Mouse (Mus musculus) neural tube, embryonic 10.5 days (tissue): ENCODE measurements around the gene Iqsec2.
"Not testable (repeated sequence)": the region's sequence is repeated elsewhere in the genome, so short reads cannot be mapped to it uniquely, and the experiment has no call there.

Experiments used
- DNase-seq: peaks from one replicate; pipeline ENCODE4 v3.0.0-alpha.2; 2017; ENCODE audit warnings: low spot score; ENCODE audit errors: extremely low spot score

Iqsec2 gene

DNA sequence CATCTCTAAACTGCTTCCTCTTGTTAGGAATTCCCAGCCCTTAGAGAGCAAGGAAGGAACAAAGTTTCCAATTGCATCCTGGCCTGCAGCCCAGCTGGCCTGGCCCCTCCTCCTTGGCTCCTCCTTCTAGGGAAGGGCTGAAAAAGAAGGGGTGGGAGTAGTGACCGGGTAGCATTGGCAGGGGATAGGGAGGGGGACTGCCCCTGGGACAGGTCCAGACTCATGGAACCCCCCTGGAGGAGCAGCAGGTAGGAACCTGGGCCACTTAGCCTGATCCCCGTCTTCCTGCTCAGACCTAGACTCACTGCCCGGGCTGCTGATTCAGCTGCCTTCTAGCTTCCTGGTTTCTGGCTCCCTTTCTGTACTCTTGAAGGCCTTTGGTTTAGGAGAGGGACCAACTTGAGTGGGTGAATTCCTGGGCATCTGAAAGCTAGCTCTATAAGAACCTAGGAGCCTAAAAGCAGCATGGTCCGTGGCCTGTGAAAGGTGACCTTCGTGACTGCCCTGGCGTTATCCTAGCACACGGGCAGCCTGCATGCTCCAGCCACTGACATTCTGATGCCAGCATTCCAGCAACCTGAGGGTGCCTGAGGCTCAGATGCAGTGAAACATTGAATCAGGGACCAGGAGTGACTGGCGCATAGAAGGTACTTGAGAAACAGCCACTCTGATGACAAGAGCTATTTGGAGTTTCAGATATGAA lies 34.9 kb downstream of the Iqsec2 start:
- no peak for DNase-seq

DNA sequence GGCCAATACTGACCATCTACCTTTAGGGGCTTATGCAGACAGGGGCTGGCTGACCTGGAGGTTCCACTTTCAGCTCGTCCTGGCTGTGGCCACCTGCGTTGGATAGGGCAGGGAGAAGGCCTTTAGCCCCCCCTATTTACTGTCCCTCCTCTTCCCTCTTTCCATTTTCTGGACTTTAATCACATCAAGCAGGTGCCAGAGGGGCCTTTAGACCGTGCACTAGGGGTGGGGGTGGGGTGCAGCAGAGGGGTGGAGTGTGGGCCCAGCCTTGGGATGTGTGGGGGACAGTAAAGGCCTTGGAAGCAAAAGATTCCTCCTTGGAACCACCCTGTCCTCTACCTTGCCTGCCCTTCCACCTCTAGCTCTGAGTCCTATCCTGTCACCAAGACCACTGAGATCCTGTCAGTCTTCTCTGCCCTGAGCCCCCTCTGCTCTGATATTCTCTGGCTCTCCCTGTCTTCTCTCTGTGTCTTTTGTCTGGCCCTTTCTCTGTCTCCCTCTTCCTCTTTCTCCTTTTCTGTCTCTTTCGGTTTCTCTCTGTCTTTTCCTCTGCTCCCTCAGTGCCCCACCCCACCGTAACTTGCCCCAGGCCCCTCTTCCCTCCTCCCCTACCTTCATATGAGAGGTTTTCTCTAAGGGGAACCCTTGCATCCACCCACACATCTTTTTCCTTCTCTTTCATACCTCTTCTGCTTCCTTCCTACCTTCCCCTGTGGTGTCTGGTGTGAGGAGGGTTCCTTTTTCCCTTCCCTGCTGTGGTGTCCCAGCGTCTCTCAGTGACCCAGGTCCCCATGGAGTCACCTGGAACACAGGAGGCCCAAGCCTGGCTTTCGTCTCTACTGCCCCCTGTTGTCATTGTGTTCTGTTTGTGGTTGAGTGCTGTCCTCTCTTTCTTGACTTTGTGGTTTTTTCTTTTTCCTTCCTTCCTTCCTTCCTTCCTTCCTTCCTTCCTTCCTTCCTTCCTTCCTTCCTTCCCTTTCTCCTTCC lies 35.9 kb downstream of the Iqsec2 start:
- DNase-seq, result no peak

DNA sequence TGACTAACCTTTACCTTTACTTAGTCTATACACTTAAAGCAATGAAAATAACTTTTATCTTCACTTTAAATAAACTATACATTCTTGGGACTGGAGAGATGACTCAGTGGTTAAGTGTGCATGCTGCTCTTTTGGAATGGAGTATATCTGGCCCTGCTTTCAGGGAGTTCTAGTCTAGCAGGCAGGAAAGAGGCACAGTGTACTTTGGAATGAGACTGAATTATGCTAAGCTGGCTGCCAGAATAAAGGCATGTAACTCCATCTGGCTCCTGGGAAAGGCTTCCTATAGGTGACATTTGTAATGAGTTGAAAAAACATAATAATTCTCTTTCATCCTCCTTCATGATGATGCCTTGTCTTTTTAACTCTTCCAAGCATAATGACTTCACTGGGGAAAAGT lies 43.1 kb downstream of the Iqsec2 start:
- DNase-seq, result no peak

DNA sequence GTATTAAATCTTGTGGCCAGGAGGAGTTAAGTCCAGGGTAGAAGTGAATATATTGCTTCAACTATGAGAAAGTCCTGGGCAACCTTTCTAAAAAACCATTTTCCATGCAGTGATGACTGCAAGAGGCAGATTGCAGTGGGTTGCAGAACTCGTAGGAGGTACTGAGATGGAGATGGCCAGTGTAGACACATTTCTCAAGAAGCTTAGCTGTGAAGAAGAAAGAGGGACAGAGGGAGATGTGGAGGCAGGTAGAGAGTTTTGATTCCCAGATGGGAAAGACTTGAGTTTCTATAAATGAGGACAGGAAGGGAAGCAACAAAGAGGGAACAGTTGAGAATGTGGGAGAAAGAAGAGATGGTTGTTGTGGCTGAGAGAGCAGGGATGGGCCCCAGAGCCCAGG lies 47.2 kb downstream of the Iqsec2 start:
- no peak for DNase-seq

DNA sequence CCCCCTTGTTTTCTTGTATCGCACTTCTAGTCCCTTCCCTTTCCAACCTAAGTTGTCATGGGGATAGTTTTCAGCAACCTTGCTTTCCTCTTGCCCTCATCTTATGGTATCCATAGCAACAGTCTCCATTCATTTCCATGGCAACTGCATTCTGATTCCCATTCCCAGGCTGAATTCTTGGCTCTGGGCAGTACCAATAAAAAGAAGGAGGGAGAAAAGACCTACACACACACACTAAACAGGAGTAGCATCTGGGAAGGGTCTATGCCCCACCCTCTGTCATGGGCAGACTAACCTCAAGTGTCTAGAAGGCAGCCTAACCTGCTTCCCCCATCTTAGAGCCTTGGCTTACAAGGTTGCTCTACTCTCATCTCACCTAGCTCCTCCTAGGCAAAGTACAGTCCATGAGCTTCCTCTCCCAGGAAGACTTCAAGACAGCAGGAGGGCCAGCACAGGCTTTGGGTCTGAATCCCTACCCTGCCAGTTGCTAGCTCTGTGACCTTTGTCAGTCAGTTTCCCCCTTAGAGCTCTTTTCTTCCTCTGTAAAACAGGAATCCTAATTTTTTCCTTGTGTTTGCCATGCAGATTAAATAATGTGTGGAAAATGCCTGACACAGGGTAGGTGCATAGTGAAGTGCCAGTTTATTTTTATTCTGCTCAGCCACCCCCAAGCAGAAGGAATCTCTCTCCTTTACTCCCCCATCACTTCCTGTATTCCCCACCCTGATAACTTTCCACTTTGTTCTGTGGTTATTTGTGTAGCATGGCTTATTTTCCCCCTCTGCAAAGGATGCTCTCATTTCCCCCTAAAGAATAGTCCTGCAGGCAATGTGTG lies 54.0 kb downstream of the Iqsec2 start:
- peak; percentile 21 for DNase-seq

DNA sequence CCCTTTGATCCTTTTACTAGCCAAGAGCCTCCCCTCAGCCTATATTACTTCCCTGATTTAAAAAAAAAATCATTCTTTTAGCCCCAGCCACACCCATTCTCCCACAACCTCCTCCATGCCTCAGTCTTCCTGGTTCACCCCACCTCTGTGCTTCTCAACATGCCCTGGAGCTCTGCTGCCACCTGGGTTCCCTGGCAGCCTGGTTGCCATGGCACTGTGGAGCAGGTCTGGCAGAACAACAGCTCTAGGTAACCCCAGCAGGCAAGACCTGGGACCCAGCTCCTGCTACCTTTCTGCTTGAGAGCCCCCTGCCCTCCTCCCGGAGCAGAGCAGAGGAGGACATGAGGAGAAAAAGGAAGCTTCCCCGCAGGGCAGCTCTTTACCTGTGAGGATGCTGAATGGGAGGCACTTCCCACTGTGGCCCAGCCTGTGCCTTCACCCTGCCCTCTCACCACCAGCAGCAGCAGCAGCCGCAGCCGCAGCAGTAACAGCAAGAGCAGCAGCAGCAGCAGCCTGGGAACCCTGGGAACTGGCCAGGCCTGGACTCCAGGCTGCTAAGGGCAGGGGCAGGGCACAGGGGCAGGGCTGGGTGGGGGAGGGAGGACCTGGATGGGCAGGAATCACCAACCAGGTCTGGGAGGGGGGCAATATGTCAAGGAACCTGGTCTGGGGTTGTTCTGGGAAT lies 57.8 kb downstream of the Iqsec2 start:
- DNase-seq, result no peak

DNA sequence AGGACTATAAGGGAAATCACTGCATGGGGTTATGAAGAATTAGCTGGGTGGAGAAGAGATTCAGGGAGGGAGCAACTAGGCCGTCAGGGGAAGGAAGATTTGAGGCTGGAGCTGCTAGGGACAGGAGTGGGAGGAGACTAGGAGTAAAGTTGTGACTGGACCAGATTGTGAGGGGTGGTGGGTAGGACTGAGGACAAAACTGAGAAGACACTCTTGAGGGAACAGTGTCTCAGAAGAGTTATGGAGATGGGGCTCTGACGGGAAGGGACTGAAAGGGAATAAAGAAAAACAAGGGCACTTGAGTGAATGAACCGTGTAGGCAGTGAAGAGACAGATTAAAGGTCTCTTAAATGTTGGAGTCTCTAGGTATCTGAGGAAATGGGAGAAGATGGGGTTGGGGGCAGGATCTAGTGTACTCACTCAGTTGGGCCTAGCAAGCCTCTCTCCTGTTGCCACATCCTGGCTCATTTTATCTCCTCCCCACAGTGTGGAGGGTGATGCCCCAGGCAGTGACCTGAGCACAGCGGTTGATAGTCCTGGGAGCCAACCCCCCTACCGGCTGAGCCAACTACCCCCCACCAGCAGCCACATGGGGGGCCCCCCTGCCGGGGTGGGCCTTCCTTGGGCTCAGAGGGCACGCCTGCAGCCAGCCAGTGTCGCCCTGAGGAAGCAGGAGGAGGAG lies 58.5 kb downstream of the Iqsec2 start:
- no peak for DNase-seq

DNA sequence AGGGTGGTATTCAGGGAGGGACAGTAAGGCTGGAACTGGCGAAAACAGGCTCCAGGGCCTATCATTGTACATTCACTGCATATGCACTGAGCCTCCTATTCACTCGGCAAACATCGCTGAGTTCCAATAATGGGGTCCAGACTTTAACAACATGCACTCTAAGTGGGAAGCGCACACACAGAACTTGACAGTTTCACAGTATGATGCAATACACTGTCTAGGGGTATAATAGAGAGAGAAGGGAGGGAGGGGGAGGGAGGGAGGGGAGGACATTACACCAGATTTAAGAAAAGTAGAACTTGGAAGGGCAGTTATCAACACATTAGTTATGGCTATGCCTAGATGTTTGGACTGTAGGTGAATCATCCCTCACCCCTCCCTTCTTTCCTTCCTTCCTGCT lies 59.2 kb downstream of the Iqsec2 start:
- DNase-seq, result no peak

DNA sequence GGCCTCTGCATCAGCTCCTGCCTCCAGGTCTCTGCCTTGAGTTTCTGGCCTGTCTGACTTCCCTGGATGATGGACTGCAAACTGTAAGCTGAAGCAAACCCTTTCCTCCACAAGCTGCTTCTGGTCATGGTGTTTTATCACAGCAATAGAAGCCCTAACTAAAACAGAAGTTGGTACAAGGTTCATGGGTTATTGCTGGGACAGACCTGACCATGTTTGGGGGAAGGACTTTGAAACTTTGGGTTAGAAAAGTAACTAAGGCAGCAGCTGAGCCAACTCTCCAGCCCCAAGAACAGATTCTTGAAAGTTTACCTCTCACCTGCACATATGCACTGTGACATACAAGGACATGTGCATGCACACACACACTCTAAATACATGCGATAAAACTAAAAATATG lies 61.4 kb downstream of the Iqsec2 start:
- no peak for DNase-seq

DNA sequence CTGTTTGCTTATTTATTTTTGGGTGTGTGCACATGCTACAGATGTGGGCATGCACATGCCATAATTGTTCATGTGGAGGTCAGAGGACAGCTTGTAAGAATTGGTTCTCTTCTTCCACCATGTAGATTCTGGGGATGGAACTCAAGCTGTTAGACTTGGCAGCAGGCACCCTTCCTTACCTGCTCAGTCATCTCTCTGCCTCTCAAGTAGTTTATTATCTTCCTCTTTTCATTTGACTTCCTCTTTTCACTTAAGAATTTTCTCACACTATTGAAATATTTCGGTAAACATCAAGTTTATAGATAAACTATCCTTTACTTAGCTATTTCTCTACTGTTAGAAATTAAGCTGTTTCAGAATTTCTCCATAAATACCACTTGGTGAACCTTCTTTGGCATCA lies 70.6 kb downstream of the Iqsec2 start:
- DNase-seq, result no peak

DNA sequence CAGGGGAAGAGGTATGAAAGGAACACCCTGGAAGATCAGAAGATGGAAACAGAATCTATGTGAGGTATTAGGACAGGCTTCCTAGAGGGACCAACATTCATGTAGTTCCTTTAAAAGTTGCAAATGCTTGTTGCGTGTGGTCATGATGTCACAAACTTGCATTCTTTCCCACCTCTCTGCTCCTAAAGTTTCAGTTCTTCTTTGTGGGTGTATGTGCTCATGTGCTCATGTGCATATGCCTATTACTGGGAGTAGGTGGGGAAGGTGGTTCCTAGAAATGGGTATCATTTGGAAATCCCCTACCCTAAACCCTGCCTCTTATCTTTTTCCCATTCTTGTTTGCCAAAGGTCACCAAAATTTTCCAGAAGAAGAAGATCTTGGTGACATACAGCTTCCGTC lies 74.5 kb downstream of the Iqsec2 start:
- DNase-seq, result no peak

DNA sequence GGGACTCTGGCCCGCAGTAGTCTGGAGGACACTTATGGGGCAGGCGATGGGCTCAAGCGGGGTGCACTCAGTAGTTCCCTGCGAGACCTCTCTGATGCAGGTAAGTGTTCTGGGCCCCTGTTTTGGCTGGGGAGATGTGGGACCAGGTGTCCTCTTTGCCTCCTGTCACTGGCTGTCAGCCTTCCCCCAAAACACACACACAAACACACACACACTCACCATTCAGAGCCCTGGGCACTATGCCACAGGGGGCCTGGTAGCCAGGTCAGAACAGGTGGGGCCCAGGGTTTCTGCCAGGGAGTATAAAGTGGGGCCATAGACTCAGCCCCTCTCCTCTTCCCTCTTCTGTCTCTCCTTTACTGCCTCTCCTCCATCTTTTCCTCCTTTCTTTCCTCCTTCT lies 77.7 kb downstream of the Iqsec2 start:
- no peak for DNase-seq

DNA sequence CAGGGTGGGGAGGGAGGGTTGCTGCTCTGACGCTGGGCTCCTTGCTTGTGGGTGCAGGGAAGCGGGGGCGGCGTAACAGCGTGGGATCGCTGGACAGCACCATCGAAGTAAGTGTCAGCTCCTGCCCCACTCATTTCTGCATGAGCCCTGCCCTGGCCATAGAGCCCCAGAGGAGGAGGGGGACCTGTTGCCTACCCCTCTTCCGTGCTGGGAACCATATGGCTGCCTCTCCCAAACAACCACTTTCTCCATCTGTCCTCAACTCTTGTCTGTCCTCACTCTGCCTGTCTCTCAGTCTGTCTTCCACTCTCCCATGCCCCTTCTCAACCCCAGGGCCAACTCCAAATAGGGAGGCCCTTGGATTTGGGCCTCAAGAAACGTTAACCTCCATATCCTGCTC lies 78.2 kb downstream of the Iqsec2 start:
- no peak for DNase-seq

DNA sequence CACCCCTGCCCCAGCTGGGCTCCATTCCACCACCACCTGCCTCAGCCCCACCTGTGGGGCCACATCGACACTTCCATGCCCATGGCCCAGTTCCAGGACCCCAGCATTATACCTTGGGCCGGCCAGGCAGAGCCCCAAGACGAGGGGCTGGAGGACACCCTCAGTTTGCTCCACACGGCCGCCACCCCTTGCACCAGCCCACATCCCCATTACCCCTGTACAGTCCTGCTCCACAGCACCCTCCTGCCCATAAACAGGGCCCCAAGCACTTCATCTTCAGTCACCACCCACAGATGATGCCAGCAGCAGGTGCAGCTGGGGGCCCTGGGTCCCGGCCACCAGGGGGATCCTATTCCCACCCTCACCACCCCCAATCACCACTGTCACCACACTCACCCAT lies 79.2 kb downstream of the Iqsec2 start:
- DNase-seq, result no peak

DNA sequence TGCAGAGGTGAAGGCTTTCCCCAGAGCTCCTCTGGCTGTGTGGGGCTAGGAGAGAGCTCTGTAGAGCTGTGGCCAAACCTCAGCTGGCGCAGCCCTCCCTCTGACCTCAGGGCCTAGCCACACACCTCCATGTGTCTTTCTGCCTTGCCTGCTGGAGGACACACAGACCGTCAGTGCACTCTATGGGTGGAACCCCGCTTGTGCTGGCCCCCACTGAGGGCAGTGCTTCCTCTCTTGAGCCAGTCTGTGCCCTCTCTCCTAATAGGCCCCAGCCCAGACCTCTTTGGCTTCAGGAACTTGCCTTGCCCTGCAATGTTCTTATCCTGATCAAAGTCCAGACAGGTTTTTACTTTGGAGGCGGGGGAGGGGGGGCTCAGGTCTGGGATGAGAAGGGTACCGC lies 80.2 kb downstream of the Iqsec2 start:
- no peak for DNase-seq

DNA sequence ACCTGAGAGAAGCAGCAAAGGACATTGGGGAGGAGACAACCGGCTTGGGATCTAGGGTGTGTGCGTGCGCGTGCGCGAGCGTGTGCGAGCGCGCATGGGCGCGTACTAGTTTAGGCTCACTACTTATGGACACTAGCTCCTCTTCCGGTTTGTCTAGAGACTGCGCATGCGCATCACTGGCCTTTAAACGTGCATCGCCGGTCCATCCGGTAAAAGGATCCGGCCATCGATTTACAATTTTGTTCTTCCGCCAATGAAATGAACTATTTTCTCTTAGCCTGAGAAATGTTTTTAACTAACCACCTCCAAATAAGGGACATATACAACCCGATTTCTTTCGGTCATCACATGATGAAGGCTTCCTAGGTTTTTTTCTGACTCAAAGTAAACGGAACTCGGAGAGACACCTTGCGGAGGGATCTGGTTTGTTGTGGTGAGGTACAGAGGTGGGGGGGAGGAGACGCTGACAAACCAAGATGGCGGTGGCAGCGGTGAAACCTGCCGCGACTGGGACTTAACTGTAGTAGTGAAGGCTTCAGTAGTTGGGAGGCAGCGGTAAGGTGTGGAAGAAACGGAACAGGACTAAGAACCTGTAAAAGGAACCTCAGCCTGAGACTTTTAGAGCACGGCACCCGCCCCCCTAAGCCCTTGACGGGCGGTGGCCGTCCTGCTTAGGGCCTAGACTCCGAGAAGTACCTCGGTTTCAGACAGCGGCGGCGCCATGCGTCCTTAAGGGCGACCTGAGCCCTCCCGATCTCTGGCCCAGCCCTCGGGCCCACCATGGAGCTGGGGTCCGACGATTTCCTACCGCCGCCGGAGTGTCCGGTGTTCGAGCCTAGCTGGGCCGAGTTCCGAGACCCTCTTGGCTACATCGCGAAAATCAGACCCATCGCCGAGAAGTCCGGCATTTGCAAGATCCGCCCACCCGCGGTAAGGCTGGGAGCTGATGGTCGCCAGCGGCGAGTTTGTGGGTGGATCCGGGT lies 89.0 kb downstream of the Iqsec2 start, which contains the start of gene Kdm5c:
Gene Kdm5c, plus strand, starts transcription at position 240 of the 983 bp plus-strand sequence.
- DNase-seq, result peak; percentile 91

DNA sequence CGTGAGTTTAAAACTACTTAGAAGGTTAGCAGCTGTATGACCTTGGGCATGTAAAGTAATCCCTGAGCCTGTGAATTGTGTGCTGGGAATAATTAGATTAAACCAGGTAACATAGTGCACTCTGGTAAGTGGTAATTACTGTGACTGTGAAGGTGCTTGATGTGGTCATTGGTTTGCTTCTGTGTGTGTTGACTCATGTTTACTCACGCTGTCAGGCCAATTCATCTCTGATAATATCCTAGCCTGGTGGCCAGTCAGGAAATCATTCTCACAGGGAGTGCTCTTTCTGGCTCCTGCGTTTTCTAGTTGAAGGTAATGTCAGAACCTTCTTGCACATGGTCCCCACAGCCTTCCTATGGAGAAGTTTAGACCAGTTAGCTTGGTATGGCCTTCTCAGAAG lies 90.1 kb downstream of the Iqsec2 start:
- no peak for DNase-seq

DNA sequence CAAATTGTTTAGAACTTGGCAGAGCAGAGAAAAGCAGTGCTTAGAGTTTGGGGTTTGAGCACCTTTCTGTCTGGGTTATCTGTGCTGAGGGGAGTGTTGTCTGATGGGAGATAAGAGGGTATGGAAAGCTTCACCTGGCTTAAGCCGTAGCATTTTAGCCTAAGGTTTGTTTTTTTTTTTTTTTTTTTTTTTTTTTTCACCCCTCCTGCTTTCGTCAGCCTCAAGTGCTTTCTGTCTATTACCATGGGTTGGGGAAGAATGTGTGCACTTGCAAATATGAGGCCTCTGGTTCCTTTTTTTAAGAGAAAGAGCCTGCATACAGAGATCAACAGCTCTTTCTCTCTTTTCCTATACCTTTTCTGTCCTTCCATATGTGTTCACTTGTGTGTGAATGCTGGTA lies 91.7 kb downstream of the Iqsec2 start:
- DNase-seq, result no peak

DNA sequence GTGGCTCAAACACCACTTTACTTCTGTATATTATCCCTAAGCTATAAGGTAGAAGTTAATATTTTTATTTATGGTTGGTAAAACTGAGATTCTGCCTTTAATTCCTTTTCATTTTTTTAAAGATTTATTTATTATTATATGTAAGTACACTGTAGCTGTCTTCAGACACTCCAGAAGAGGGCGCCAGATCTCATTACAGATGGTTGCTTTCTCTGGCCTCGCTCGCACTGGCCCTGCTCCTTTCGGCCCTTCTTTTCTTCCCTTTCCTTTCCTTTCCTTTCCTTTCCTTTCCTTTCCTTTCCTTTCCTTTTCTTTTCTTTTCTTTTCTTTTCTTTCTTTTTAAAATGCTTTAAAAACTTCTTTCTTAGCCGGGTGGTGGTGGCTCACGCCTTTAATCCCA lies 99.1 kb downstream of the Iqsec2 start:
- DNase-seq, result not testable (repeated sequence)
